Mouse (Mus musculus) limb, embryonic 13.5 days (tissue): ENCODE results near the gene Xrcc5. TPM values are rescaled to one million over a fixed set of nuclear protein-coding genes. Genes with fewer than 3 reads are reported as not detected.

Experiments used
- ATAC-seq: fragments of 200-750 bp; cut with Nextera tagmentation; 2 replicates; pipeline ENCODE4 v1.8.0; 2017; ENCODE audit warnings: low read depth, moderate number of reproducible peaks, moderate TSS enrichment; ENCODE audit not compliant: low FRiP score
- H3K27ac ChIP-seq: fragments of 300-500 bp; sonication (generic); 2 replicates; pipeline ENCODE4 v1.5.1; 2015; ENCODE audit warnings: inconsistent platforms, mild to moderate bottlenecking, moderate library complexity
- H3K27me3 ChIP-seq: fragments of 300-500 bp; sonication (generic); 2 replicates; pipeline ENCODE4 v1.6.1; 2015; ENCODE audit warnings: mild to moderate bottlenecking, inconsistent platforms
- H3K36me3 ChIP-seq: fragments of 300-500 bp; sonication (generic); 2 replicates; pipeline ENCODE4 v1.6.1; 2015; ENCODE audit warnings: inconsistent platforms, mild to moderate bottlenecking, moderate library complexity
- H3K4me1 ChIP-seq: fragments of 300-500 bp; sonication (generic); 2 replicates; pipeline ENCODE4 v1.6.1; 2015; ENCODE audit warnings: inconsistent platforms
- H3K4me2 ChIP-seq: fragments of 300-500 bp; sonication (generic); replicated peaks from 2 replicates; pipeline ENCODE4 v1.6.1; 2015; ENCODE audit warnings: inconsistent platforms, mild to moderate bottlenecking, moderate library complexity
- H3K4me3 ChIP-seq: fragments of 300-500 bp; sonication (generic); 2 replicates; pipeline ENCODE4 v1.5.1; 2015; ENCODE audit warnings: moderate library complexity, mild to moderate bottlenecking, inconsistent platforms
- H3K9ac ChIP-seq: fragments of 300-500 bp; sonication (generic); 2 replicates; pipeline ENCODE4 v1.6.1; 2015; ENCODE audit warnings: mild to moderate bottlenecking, inconsistent platforms
- H3K9me3 ChIP-seq: fragments of 300-500 bp; sonication (generic); 2 replicates; pipeline ENCODE4 v1.6.1; 2016; ENCODE audit warnings: inconsistent platforms
- WGBS: fragments of 180-500 bp; shearing (Covaris S2); methylation state at CpG from one replicate; pipeline ENCODE4 v1.1.7; 2015; 5-methylcytosine and 5-hydroxymethylcytosine counted together
- polyA plus RNA-seq: library from polyadenylated mRNA; unstranded; fragments of >200 nt; fragmentation: Nextera tagmentation; extraction: Ambion mirVana; gene quantifications from 2 replicates; pipeline ENCODE4 v1.2.1, GENCODE M21; 2015

Gene Xrcc5
- polyA plus RNA-seq, 1 experiment from 2014 or later = 56.8 TPM

DNA sequence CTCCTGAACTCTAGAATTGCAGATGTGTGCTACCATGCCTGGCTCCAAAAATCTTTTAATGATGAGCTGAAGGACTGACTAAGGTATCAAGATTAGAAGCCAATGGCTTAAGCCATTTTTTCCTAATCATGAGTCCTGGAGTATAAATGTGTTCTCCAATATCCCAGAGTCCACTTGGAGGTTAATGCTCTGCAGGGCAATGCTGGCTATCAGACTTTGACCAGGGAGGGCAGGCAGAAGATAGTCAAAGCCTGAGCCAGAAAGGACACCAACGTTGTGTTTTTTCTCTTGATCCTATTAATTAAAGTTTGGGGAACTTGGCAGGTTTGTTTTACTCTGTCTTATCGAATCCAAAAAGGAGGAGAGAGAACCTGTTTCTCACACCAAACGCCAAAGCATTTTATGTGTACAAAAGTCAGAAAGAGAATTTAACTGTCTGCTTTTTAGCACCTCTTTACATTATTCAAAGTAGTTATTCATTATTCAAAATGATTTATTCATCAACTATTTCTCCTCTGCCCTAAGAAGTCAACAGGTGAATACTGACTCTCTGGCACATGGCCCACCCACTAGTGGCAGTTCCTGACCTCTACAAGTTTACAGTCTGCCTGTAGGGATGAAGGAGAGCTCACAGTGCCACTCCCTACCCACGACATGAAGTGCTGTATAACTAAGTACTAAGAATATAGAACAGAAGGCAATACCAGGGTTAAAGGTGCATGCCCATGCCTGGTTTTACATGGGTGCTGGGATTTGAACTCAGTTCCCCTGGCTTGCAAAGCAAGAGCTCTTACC, 13.2 kb upstream of the Xrcc5 start:
- H3K36me3 ChIP-seq = no peaks in the 10 kb centered on the region; the same call in 1 of the 2 replicates
- no peaks in the 10 kb centered on the region for H3K4me1 ChIP-seq
- H3K9ac ChIP-seq = no peak overlapping the region
- no peak for ATAC-seq
- 0 out of 2 replicates have a peak, but pooled peaks cover 2% of the 10 kb centered on the region for H3K9me3 ChIP-seq
- no peaks in the 10 kb centered on the region for H3K27me3 ChIP-seq
- no peak overlapping the region for H3K27ac ChIP-seq
- 63% methylated on average over 4 of the region's 4 CpGs for WGBS
- H3K4me2 ChIP-seq = no peak overlapping the region
- no peak overlapping the region for H3K4me3 ChIP-seq

DNA sequence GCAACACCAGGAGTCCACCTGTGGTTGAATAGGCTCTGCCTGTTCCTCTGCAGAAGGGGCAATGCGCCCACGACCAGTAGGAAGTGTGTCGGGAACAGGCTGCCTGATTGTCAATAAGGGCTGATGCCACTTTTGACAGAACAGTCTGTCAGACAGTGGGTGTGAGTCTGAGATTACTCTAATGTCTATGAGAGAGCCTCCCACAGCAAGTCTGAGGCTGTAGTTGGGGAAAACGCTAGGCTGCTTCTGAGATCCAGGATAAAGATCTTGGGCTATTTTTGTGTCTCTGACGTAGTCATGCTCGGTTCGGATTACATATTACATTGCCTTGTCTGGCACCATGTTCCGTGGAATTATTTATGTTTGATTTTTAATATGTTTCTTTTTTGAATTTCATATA, 11.5 kb upstream of the Xrcc5 start:
- no peak for ATAC-seq
- Histone ChIP-seq H3K36me3 (peaks cover 4% of the 10 kb centered on the region; the same call in 1 of the 2 replicates), H3K4me3 (no peak overlapping the region), H3K9ac (no peak overlapping the region), H3K27ac (no peak overlapping the region), H3K4me1 (no peaks in the 10 kb centered on the region), H3K4me2 (no peak overlapping the region), H3K27me3 (no peaks in the 10 kb centered on the region), H3K9me3 (0 out of 2 replicates have a peak, but pooled peaks cover 2% of the 10 kb centered on the region)
- WGBS = 82% methylated on average over 8 of the region's 8 CpGs

DNA sequence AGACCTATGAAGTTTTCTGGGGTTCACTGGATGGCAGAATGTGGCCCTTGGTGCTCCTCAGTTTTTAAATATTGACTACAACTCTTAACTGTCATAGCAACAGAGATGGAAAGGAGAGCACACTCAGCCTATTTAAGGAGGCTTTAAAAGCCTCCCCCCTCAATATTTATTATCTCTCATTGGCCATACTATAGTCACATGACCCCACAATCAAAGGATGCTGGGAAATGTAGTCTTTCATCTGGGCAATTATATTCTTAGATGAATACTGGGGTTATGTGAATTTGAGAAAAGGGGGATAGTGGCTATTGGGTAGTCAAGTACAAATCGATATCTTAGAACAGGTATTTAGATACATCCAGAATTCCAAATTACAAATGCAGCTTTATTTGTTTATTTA, 5.4 kb upstream of the Xrcc5 start:
- ATAC-seq = no peak
- no peak overlapping the region for H3K9ac ChIP-seq
- 91% methylated on average over 1 of the region's 1 CpGs for WGBS
- H3K27ac ChIP-seq = no peak overlapping the region
- H3K4me3 ChIP-seq = no peak overlapping the region
- H3K9me3 ChIP-seq = no peaks in the 10 kb centered on the region
- H3K4me1 ChIP-seq = no peaks in the 10 kb centered on the region
- H3K27me3 ChIP-seq = no peaks in the 10 kb centered on the region
- no peak overlapping the region for H3K4me2 ChIP-seq
- peaks cover 9% of the 10 kb centered on the region; the same call in 1 of the 2 replicates for H3K36me3 ChIP-seq

DNA sequence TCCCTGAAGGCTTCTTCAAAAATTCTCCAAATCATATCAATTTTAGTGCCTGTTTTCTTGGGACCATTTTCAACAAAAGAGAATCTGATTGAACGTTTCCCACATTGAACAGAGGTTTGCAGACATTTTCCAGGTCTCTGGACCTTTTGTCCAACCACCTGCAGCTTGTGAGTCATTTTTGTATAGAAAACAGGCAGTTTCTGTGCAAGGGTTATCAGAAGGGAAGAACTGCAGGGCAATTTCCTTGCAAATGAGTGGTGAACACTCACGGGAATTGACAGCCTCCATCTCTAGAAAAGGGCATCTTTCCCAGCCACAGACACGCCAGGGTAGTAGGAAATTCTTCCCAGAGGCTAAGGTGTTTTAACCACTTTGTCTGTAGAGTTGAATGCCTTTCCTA, 980 bp upstream of the Xrcc5 start:
- peak overlapping the region; percentile 62 for H3K4me2 ChIP-seq
- 71% methylated on average over 3 of the region's 3 CpGs for WGBS
- H3K9me3 ChIP-seq = no peaks in the 10 kb centered on the region
- peak overlapping the region; percentile 39; the same call in 1 of the 2 replicates for H3K27ac ChIP-seq
- H3K9ac ChIP-seq = no peak overlapping the region
- peaks cover 22% of the 10 kb centered on the region for H3K4me1 ChIP-seq
- no peak for ATAC-seq
- no peak overlapping the region for H3K4me3 ChIP-seq
- H3K27me3 ChIP-seq = no peaks in the 10 kb centered on the region
- no peaks in the 10 kb centered on the region for H3K36me3 ChIP-seq

DNA sequence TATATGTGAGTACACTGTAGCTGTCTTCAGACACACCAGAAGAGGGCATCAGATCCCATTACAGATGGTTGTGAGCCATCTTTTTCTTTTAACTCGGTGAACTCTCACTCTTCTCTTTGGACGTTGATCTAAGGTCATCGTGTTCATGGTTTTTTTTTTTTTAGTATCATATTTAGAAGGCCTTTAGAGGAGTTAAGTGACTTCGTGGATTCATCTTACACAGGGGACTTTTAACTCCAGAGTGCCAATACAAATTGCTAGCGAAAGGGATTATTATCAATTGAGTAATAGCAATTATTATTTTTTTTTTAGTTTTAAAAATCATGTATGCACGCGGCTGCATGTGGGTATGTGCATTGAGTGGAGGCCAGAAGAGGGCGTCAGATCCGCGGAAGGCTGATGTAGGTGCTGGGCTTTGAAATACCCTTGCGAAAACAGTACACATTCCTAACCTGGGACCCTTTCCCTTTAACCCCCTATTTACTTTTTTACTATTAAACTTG, 491 bp upstream of the Xrcc5 start:
- no peaks in the 10 kb centered on the region for H3K27me3 ChIP-seq
- peaks cover 4% of the 10 kb centered on the region for H3K36me3 ChIP-seq
- H3K9ac ChIP-seq = peak overlapping the region; percentile 79
- peak overlapping the region; percentile 60 for H3K4me3 ChIP-seq
- 3% methylated on average over 11 of the region's 11 CpGs for WGBS
- H3K27ac ChIP-seq = peak overlapping the region; percentile 92
- no peaks in the 10 kb centered on the region for H3K9me3 ChIP-seq
- peak overlapping the region; percentile 62 for H3K4me2 ChIP-seq
- H3K4me1 ChIP-seq = peaks cover 22% of the 10 kb centered on the region
- ATAC-seq = peak; percentile 68

DNA sequence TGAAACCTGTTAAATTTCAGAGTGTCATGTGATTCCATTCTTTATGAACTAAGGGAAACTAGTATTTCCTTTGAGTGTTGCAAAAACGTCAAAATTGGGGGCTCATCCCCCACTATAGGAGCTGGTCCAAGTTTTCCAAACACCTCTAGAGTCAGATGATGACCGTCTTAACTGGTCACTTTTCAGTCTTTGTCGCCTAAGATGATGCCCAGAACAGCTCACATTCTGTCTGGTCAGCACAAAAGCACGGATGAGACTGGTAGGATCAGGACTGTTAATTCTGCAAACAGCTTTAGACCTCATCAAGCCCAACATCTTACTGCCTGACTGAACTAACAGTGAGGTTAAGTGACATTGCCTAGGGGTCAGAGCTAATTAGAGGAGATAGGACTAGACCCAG, 1.7 kb downstream of the Xrcc5 start:
- Histone ChIP-seq H3K4me1 (peaks cover 22% of the 10 kb centered on the region), H3K4me2 (peak overlapping the region; percentile 27; the same call in 1 of the 2 replicates), H3K4me3 (no peak overlapping the region), H3K36me3 (peaks cover 19% of the 10 kb centered on the region), H3K27me3 (no peaks in the 10 kb centered on the region), H3K27ac (peak overlapping the region; percentile 15; the same call in 1 of the 2 replicates), H3K9ac (no peak overlapping the region), H3K9me3 (no peaks in the 10 kb centered on the region)
- WGBS = 57% methylated on average over 4 of the region's 4 CpGs
- ATAC-seq = no peak

DNA sequence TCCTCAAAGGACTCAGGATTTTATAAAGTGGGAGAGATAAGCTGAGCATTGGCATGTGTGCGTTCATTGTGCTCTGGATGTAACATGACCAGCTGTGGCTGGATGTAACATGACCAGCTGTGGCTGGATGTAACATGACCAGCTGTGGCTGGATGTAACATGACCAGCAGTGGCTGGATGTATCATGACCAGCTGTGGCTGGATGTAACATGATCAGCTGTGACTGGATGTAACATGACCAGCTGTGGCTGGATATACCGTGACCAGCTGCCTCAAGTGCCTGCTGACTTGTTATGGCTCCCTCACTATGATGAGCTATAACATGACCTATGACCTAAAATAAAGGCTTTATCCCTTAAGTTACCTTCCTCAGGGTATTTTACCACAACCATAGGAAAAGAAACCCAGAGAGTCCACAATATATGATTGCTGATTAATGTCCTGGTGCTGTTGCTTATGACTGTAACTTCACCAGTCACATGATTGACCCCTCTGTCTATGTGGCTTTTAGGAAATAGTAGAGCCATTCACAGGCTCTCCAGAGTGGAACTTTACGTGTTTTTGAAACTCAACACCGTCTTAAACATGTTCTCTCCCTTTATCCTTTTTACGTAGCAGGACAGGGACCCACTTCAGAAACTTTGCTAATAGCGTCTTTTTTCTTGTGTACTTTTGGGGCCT, 2.7 kb downstream of the Xrcc5 start:
- Histone ChIP-seq H3K4me2 (0 out of 2 replicates have a peak overlapping the region, but pooled peaks have one; percentile 16), H3K9me3 (no peaks in the 10 kb centered on the region), H3K27me3 (no peaks in the 10 kb centered on the region), H3K27ac (peak overlapping the region; percentile 74; the same call in 1 of the 2 replicates), H3K36me3 (peaks cover 19% of the 10 kb centered on the region), H3K4me1 (peaks cover 22% of the 10 kb centered on the region), H3K4me3 (no peak overlapping the region), H3K9ac (no peak overlapping the region)
- ATAC-seq = peak; percentile 62
- WGBS = 33% methylated on average over 6 of the region's 6 CpGs

DNA sequence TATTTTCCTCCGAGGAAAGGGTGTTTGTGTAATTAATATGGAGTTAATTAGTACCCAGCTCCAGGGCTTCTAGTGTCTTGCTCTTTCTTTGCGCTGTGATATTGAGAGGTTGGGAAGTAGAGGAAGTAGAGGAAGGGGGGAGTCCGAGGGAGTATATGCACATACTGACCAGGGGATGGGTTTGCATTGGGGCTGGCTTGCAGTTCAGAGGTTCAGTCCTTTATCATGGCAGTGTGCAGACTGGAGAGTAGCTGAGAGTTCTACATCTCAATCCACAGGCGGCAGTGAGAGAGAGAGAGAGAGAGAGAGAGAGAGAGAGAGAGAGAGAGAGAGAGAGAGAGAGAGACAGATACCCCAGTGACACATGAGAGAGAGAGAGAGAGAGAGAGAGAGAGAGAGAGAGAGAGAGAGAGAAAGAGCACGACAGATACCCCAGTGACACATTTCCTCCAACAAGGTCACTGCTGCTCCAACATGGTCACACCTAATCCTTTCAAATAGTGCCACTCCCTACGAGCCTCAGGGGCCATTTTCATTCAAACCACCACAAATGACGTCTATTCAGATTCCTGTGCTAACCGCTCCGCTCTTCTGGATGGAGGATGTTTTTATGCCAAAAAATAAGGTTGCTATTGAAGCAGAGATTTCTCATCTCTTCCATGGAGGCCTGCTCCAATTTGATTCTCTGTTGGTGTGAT, 5.6 kb downstream of the Xrcc5 start:
- 85% methylated on average over 9 of the region's 9 CpGs for WGBS
- H3K9me3 ChIP-seq = no peaks in the 10 kb centered on the region
- H3K4me3 ChIP-seq = no peak overlapping the region
- peaks cover 46% of the 10 kb centered on the region for H3K36me3 ChIP-seq
- H3K4me2 ChIP-seq = no peak overlapping the region
- ATAC-seq = no peak
- H3K9ac ChIP-seq = no peak overlapping the region
- H3K27ac ChIP-seq = no peak overlapping the region
- peaks cover 22% of the 10 kb centered on the region for H3K4me1 ChIP-seq
- no peaks in the 10 kb centered on the region for H3K27me3 ChIP-seq

DNA sequence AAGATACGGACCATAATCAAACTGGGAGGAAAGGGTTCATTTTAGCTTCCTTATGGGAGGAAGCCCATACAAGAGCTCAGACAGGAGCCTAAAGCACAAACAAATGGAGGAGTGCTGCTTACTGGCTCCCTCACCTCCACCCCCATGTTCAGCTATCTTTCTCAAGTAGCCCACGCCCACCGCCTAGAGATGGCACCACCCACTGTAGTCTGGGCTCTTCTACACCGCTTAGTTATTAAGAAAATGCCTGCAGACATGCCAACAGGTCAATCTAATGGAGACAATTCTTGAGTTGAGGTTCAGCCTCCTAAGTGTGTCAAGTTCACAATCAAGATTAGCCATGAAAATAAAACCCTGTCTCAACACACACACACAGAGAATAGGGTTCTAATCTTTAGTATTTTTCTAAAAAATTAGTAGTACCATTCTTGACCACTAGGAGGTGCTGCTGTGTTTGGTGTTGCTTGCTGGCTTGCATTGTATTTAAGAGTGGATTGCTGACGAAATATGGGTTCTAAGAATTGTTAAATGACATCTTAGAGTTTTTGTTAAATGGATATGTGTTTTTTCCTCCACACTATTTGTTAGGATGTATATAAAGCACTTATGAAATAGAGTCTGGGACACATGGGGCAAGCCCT, 6.3 kb downstream of the Xrcc5 start:
- Histone ChIP-seq H3K27me3 (no peaks in the 10 kb centered on the region), H3K36me3 (peaks cover 52% of the 10 kb centered on the region)
- 79% methylated on average over 5 of the region's 5 CpGs for WGBS

DNA sequence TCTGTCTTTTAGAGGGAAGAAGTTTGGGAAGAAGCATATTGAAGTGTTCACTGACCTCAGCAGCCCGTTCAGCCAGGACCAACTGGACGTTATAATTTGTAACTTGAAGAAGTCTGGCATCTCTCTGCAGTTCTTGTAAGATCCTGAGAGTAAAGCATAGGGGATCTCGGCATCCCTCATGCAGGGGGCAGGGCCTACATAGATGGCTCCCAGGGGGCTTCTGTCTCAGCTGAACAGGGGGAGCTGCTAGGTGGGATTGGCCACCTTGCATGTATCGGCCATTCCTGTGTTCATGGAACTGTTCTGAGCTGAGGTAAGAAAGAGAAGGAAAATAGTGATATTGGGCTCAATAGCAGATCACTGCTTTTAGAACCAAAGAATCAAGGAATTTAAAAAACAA, 8.2 kb downstream of the Xrcc5 start:
- Histone ChIP-seq H3K9me3 (no peaks in the 10 kb centered on the region), H3K9ac (no peak overlapping the region), H3K4me3 (no peak overlapping the region), H3K4me2 (no peak overlapping the region), H3K4me1 (peaks cover 1% of the 10 kb centered on the region; the same call in 1 of the 2 replicates), H3K27me3 (no peaks in the 10 kb centered on the region), H3K36me3 (peaks cover 71% of the 10 kb centered on the region), H3K27ac (no peak overlapping the region)
- 82% methylated on average over 4 of the region's 4 CpGs for WGBS
- no peak for ATAC-seq

More for the DNA sequence above, 6.3 kb downstream of the Xrcc5 start:
- Histone ChIP-seq H3K4me3 (no peak overlapping the region), H3K9ac (no peak overlapping the region), H3K9me3 (no peaks in the 10 kb centered on the region), H3K27ac (no peak overlapping the region), H3K4me1 (peaks cover 19% of the 10 kb centered on the region), H3K4me2 (no peak overlapping the region)
- no peak for ATAC-seq

DNA sequence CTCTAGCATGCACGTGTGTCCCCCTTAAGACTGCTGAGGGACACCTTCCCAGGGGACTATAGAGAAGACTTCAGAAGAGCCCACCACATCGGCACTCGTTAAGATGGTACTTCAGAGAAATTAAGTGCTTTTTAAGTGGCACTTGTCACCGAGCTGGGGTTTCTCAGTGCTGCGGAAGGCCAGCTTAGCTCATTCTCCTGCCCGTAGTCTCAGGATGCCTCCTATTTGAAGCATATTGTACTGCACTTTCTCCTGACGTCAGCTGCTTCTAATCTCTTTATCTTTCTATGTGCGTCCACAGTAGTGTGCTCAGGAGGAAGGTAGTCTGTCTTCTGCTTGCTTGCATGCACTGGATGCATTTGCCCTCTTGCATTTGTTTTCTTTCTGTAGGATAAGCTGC, 9.2 kb downstream of the Xrcc5 start:
- 79% methylated on average over 8 of the region's 8 CpGs for WGBS
- no peak overlapping the region for H3K27ac ChIP-seq
- no peak overlapping the region for H3K4me3 ChIP-seq
- no peaks in the 10 kb centered on the region for H3K27me3 ChIP-seq
- ATAC-seq = no peak
- no peaks in the 10 kb centered on the region for H3K9me3 ChIP-seq
- H3K9ac ChIP-seq = no peak overlapping the region
- no peaks in the 10 kb centered on the region for H3K4me1 ChIP-seq
- no peak overlapping the region for H3K4me2 ChIP-seq
- H3K36me3 ChIP-seq = peaks cover 80% of the 10 kb centered on the region
